Mouse (Mus musculus): Measurements from ENCODE around the gene Rsad2. TPM values are rescaled to one million over a fixed set of nuclear protein-coding genes. Genes with fewer than 3 reads are reported as not detected.

Rsad2 gene
- total and polyA plus RNA-seq, 3 experiments = 7.4 to 14.4 (median 8.2) TPM

DNA sequence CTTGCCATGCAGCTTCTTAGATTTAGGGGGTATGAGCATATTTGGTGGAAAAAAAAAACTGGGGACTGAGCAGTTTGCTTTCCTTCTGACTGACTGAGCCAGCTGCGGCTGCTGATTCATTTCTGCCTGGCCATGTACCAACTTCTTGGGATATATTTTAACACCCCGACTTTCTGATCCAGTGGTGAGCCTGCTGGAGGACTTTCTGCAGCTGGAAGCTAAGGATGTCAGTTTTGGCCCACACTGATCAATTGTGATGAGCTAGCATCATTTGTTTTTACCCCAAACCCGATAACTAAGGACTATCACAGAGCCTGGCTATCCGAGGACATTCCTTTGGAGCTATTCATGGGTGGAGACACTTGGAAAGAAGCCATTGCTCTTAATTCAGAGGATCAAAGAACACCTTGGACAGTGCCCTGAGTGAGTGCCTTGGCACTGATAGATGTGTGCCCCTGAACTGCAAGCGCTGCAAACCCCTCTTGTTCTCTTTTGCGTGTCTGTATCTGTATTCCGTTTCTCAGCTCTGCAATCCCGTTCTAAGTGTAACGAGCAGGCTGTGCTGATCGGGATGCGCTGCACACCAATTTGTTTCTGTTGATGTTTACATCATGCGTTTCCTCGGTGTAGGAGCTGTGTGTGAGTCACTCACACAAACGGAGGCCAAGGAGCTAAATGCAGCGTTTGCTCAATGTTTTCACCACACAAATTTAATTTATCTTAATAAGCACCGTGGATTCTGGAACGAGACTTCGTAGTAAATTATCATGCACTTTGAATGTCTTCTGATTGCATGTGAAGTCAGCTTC is 22.1 kb upstream of the Rsad2 start:
- Histone ChIP-seq H3K9ac (ENCODE audit: low read depth, low read length) (no peak overlapping the region), H3K36me3 (ENCODE audit: control insufficient read depth, insufficient read depth, low read length) (peaks cover 2% of the 10 kb centered on the region; the same call in 1 of the 2 replicates), H3K79me2 (replicated peaks; ENCODE audit: control insufficient read depth, insufficient read depth, low read length) (no peaks in the 10 kb centered on the region), H3K27ac (no peak overlapping the region), H3K27me3 (ENCODE audit: control insufficient read depth, insufficient read depth, low read length) (no peaks in the 10 kb centered on the region), H3K4me3 (no peak overlapping the region), H3K4me1 (ENCODE audit: control insufficient read depth, insufficient read depth, low read length) (no peaks in the 10 kb centered on the region; the same call in none of the 2 replicates)
- TF ChIP-seq EP300 (IDR thresholded peaks at IDR 0.05; ENCODE audit: insufficient read depth, low read depth, low read length) (no peak), CTCF (IDR thresholded peaks at IDR 0.05) (no peak), POLR2A (IDR thresholded peaks at IDR 0.05; ENCODE audit: insufficient read depth, low read depth, low read length) (no peak)
- DNase-seq = peak in 1 of 2 experiments; percentile 59
- intact Hi-C loops (cut with DNase I) = no loop called here
- WGBS = 56% methylated on average over 18 of the region's 18 CpGs

DNA sequence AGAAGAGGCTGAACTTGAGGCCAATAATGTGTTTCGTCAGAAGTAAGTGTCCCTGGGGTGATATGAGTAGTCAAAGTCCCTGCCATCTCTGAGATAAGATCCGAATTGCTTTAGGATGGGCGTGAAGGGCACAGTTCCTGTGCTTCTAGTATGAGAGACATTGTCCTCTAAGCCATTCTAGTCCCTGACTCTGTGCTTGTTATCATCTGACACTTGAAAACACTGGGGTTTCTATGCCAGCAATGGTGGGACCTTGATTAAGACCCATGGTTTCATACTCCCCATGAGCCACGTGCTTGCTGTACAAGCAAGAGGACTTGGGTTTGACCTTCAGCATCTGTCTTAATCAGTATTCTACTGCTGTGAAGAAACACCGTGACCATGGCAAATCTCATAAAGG is 20.9 kb upstream of the Rsad2 start:
- Histone ChIP-seq H3K27me3 (ENCODE audit: control insufficient read depth, insufficient read depth, low read length) (no peaks in the 10 kb centered on the region), H3K36me3 (ENCODE audit: control insufficient read depth, insufficient read depth, low read length) (peaks cover 2% of the 10 kb centered on the region; the same call in 1 of the 2 replicates), H3K4me1 (ENCODE audit: control insufficient read depth, insufficient read depth, low read length) (no peaks in the 10 kb centered on the region; the same call in none of the 2 replicates), H3K27ac (no peak overlapping the region), H3K79me2 (replicated peaks; ENCODE audit: control insufficient read depth, insufficient read depth, low read length) (no peaks in the 10 kb centered on the region), H3K9ac (ENCODE audit: low read depth, low read length) (no peak overlapping the region), H3K4me3 (no peak overlapping the region)
- intact Hi-C loops (cut with DNase I) = no loop called here
- TF ChIP-seq CTCF (IDR thresholded peaks at IDR 0.05) (no peak), POLR2A (IDR thresholded peaks at IDR 0.05; ENCODE audit: insufficient read depth, low read depth, low read length) (no peak), EP300 (IDR thresholded peaks at IDR 0.05; ENCODE audit: insufficient read depth, low read depth, low read length) (no peak)
- WGBS = 82% methylated on average over 5 of the region's 5 CpGs
- no peak for DNase-seq

DNA sequence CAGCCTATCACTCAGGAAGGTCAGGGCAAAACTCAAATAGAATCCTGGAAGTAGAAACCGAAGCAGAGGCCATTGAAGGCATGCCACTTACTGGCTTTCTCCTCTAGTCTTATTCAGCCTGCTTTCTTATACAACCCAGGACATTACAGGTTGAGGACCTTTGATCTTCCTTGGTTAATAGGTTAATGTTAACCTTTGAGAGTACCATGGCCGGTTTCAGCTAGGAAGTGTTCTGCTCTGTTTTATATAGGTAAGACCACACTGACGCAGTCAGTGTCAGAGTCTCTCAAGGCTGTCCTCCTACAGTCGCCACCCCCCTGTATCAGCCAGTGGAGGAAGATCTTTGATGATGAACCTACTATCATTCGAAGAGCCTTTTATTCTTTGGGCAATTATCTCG is 17.5 kb upstream of the Rsad2 start:
- WGBS = 92% methylated on average over 6 of the region's 6 CpGs
- Histone ChIP-seq H3K79me2 (replicated peaks; ENCODE audit: control insufficient read depth, insufficient read depth, low read length) (no peaks in the 10 kb centered on the region), H3K4me3 (no peak overlapping the region), H3K36me3 (ENCODE audit: control insufficient read depth, insufficient read depth, low read length) (peaks cover 6% of the 10 kb centered on the region), H3K4me1 (ENCODE audit: control insufficient read depth, insufficient read depth, low read length) (peaks cover 7% of the 10 kb centered on the region), H3K27me3 (ENCODE audit: control insufficient read depth, insufficient read depth, low read length) (no peaks in the 10 kb centered on the region), H3K27ac (no peak overlapping the region), H3K9ac (ENCODE audit: low read depth, low read length) (no peak overlapping the region)
- DNase-seq = no peak
- TF ChIP-seq POLR2A (IDR thresholded peaks at IDR 0.05; ENCODE audit: insufficient read depth, low read depth, low read length) (no peak), EP300 (IDR thresholded peaks at IDR 0.05; ENCODE audit: insufficient read depth, low read depth, low read length) (no peak), CTCF (IDR thresholded peaks at IDR 0.05) (no peak)
- intact Hi-C loops (cut with DNase I) = no loop called here

DNA sequence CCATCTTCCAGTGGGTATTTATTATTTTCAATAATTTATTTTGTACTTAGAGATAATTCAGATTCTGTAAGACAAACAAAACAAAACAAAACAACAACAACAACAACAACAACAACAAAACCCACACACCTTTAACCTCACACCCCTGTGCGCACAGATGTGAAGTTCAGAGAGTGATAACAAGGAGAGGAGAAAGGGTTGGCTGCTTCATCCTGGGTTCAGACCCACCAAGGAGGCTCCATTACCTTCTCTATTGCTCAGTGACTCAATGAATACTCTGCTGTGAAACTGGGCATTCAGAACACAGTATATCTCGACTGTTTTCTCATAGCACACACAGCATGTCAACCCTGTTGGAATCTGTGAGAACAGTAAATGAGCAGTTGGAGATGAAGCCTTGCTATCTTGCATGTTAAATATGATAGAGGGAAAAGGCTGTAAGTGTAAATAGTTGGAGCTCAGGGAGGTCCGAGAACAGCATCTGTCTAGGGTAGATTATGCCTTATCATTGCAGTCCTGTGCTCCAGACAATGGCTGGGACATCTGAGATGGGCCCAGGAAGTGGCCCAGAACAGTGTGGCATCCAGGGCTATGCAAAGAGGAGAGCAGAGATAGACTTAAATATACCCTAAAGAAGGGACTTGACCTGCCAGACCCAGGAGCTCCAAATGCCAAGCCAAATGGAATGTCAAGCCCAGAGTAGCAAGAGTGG is 16.7 kb upstream of the Rsad2 start:
- Histone ChIP-seq H3K4me3 (no peak overlapping the region), H3K27ac (no peak overlapping the region), H3K36me3 (ENCODE audit: control insufficient read depth, insufficient read depth, low read length) (peaks cover 4% of the 10 kb centered on the region), H3K27me3 (ENCODE audit: control insufficient read depth, insufficient read depth, low read length) (no peaks in the 10 kb centered on the region), H3K79me2 (replicated peaks; ENCODE audit: control insufficient read depth, insufficient read depth, low read length) (no peaks in the 10 kb centered on the region), H3K9ac (ENCODE audit: low read depth, low read length) (no peak overlapping the region), H3K4me1 (ENCODE audit: control insufficient read depth, insufficient read depth, low read length) (peaks cover 8% of the 10 kb centered on the region)
- no peak for TF ChIP-seq EP300 (IDR thresholded peaks at IDR 0.05; ENCODE audit: insufficient read depth, low read depth, low read length)
- TF ChIP-seq CTCF (IDR thresholded peaks at IDR 0.05) = no peak
- TF ChIP-seq POLR2A (IDR thresholded peaks at IDR 0.05; ENCODE audit: insufficient read depth, low read depth, low read length) = no peak
- intact Hi-C loops (cut with DNase I) = no loop called here
- 79% methylated on average over 3 of the region's 3 CpGs for WGBS
- DNase-seq = no peak

DNA sequence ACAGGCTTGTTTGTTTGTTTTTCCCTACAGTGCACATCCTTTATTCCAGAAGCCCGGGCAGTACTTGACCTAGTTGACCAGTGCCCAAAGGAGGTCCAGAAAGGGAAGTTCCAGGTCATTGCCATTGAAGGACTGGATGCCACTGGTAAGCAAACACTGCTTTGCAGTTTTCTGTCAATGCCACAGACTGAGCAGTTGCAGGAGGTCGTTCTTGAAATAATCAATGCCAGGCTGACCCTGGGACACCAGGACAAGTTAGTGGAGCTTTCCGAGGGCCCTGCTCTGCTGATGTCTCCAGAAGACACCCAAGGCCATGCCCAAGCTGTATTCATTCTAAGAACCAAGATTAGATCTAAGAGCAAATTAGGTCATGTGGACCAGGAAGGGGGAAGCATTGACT is 15.1 kb upstream of the Rsad2 start:
- Histone ChIP-seq H3K4me3 (no peak overlapping the region), H3K4me1 (ENCODE audit: control insufficient read depth, insufficient read depth, low read length) (peaks cover 8% of the 10 kb centered on the region), H3K79me2 (replicated peaks; ENCODE audit: control insufficient read depth, insufficient read depth, low read length) (no peaks in the 10 kb centered on the region), H3K36me3 (ENCODE audit: control insufficient read depth, insufficient read depth, low read length) (peaks cover 4% of the 10 kb centered on the region; the same call in 1 of the 2 replicates), H3K27ac (no peak overlapping the region), H3K9ac (ENCODE audit: low read depth, low read length) (no peak overlapping the region), H3K27me3 (ENCODE audit: control insufficient read depth, insufficient read depth, low read length) (no peaks in the 10 kb centered on the region)
- DNase-seq = no peak
- TF ChIP-seq POLR2A (IDR thresholded peaks at IDR 0.05; ENCODE audit: insufficient read depth, low read depth, low read length) (no peak), EP300 (IDR thresholded peaks at IDR 0.05; ENCODE audit: insufficient read depth, low read depth, low read length) (no peak), CTCF (IDR thresholded peaks at IDR 0.05) (no peak)
- intact Hi-C loops (cut with DNase I) = no loop called here
- 69% methylated on average over 3 of the region's 3 CpGs for WGBS

DNA sequence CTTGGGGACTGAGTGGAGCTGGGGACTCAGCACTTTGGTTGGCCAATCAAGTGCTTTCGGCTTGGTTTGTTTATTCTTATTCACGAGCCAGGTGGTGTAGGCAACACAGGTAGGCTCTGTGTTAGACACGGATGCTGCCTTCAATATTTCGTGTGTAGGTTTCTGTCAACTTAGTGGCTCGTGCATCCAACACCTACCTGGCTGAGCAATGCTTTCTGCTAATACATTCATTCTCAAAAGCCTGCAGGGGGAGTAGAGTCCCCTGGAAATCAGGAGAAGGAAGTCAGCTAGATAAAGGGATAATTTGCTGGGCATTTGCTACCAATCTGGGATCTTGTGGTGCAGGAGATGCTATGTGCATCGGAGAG is 13.8 kb upstream of the Rsad2 start:
- Histone ChIP-seq H3K4me3 (peak overlapping the region; percentile 93), H3K27ac (peak overlapping the region; percentile 87; the same call in 1 of the 2 replicates), H3K27me3 (ENCODE audit: control insufficient read depth, insufficient read depth, low read length) (no peaks in the 10 kb centered on the region), H3K4me1 (ENCODE audit: control insufficient read depth, insufficient read depth, low read length) (peaks cover 8% of the 10 kb centered on the region), H3K36me3 (ENCODE audit: control insufficient read depth, insufficient read depth, low read length) (peaks cover 4% of the 10 kb centered on the region; the same call in 1 of the 2 replicates), H3K9ac (ENCODE audit: low read depth, low read length) (peak overlapping the region; percentile 83), H3K79me2 (replicated peaks; ENCODE audit: control insufficient read depth, insufficient read depth, low read length) (no peaks in the 10 kb centered on the region)
- TF ChIP-seq CTCF (IDR thresholded peaks at IDR 0.05) (peak; percentile 23; the same call in 1 of the 2 replicates), EP300 (IDR thresholded peaks at IDR 0.05; ENCODE audit: insufficient read depth, low read depth, low read length) (no peak), POLR2A (IDR thresholded peaks at IDR 0.05; ENCODE audit: insufficient read depth, low read depth, low read length) (no peak)
- DNase-seq = no peak
- 25% methylated on average over 6 of the region's 6 CpGs for WGBS
- intact Hi-C loops (cut with DNase I) = no loop called here

Data from heart, adult 2 months (tissue).